Mouse (Mus musculus): ENCODE measurements around the gene Prdm1. TPM values are rescaled to one million over a fixed set of nuclear protein-coding genes. Genes with fewer than 3 reads are reported as not detected.
A peak's percentile ranks its signal among the peaks of the same experiment; 100 is the strongest.

Gene Prdm1
- polyA plus RNA-seq, 2 experiments = 0.12 to 0.13 TPM

GRCm38 (mm10) chr10:44463856-44464255 lies 64.4 kb downstream of the Prdm1 start:
- H3K9me3 ChIP-seq (ENCODE audit: control insufficient read depth, low read length) = no peaks in the 10 kb centered on the region
- H3K4me3 ChIP-seq (ENCODE audit: insufficient read depth in 1 of 2, low read depth in 2 of 2, low read length in 2 of 2) = no peak overlapping the region
- H3K9ac ChIP-seq (replicated peaks) = no peak overlapping the region
- H3K36me3 ChIP-seq (replicated peaks; ENCODE audit: control insufficient read depth, insufficient read depth, low read depth) = no peaks in the 10 kb centered on the region
- peaks cover 7% of the 10 kb centered on the region for H3K27me3 ChIP-seq (ENCODE audit: control insufficient read depth, insufficient read depth, low read length)
- DNase-seq (ENCODE audit: low read depth in 3 of 3, low spot score in 3 of 3) = no peak
- TF ChIP-seq EP300 (IDR thresholded peaks at IDR 0.05; ENCODE audit: low read depth) = no peak
- no peak for TF ChIP-seq CTCF (IDR thresholded peaks at IDR 0.05; ENCODE audit: low read depth)
- H3K4me1 ChIP-seq (replicated peaks; ENCODE audit: control insufficient read depth in 2 of 2, insufficient read depth in 2 of 2, low read length in 1 of 2) = peaks cover 6 to 19% of the 10 kb centered on the region in 2 experiments
- WGBS (ENCODE audit: insufficient replicate concordance) = 36% methylated on average over 4 of the region's 4 CpGs
- no peak overlapping the region for H3K27ac ChIP-seq
- ATAC-seq (ENCODE audit: insufficient read depth) = no peak
- H3K4me2 ChIP-seq (ENCODE audit: low read depth) = no peak overlapping the region

GRCm38 (mm10) chr10:44462351-44462750 lies 66.0 kb downstream of the Prdm1 start:
- no peak overlapping the region for H3K4me3 ChIP-seq (ENCODE audit: insufficient read depth in 1 of 2, low read depth in 2 of 2, low read length in 2 of 2)
- no peaks in the 10 kb centered on the region for H3K9me3 ChIP-seq (ENCODE audit: control insufficient read depth, low read length)
- DNase-seq (ENCODE audit: low read depth in 3 of 3, low spot score in 3 of 3) = no peak
- no peak overlapping the region for H3K27ac ChIP-seq
- no peak for ATAC-seq (ENCODE audit: insufficient read depth)
- peaks cover 6 to 19% of the 10 kb centered on the region in 2 experiments for H3K4me1 ChIP-seq (replicated peaks; ENCODE audit: control insufficient read depth in 2 of 2, insufficient read depth in 2 of 2, low read length in 1 of 2)
- no peak overlapping the region for H3K4me2 ChIP-seq (ENCODE audit: low read depth)
- TF ChIP-seq CTCF (IDR thresholded peaks at IDR 0.05; ENCODE audit: low read depth) = no peak
- no peak for TF ChIP-seq EP300 (IDR thresholded peaks at IDR 0.05; ENCODE audit: low read depth)
- no peaks in the 10 kb centered on the region for H3K36me3 ChIP-seq (replicated peaks; ENCODE audit: control insufficient read depth, insufficient read depth, low read depth)
- 73% methylated on average over 8 of the region's 8 CpGs for WGBS (ENCODE audit: insufficient replicate concordance)
- H3K9ac ChIP-seq (replicated peaks) = no peak overlapping the region
- H3K27me3 ChIP-seq (ENCODE audit: control insufficient read depth, insufficient read depth, low read length) = peaks cover 16% of the 10 kb centered on the region

- TF ChIP-seq CTCF (IDR thresholded peaks at IDR 0.05; ENCODE audit: low read depth) (no peak), EP300 (IDR thresholded peaks at IDR 0.05; ENCODE audit: low read depth) (no peak)
- ATAC-seq (ENCODE audit: insufficient read depth) (no peak), DNase-seq (ENCODE audit: low read depth in 3 of 3, low spot score in 3 of 3) (no peak)
- H3K4me1 ChIP-seq (replicated peaks; ENCODE audit: control insufficient read depth in 2 of 2, insufficient read depth in 2 of 2, low read length in 1 of 2) = peaks cover 6 to 20% of the 10 kb centered on the region in 2 experiments
- H3K9me3 ChIP-seq (ENCODE audit: control insufficient read depth, low read length) = no peaks in the 10 kb centered on the region
- peaks cover 26% of the 10 kb centered on the region for H3K27me3 ChIP-seq (ENCODE audit: control insufficient read depth, insufficient read depth, low read length)
- WGBS (ENCODE audit: insufficient replicate concordance) = 77% methylated on average over 6 of the region's 6 CpGs
- no peak overlapping the region for H3K27ac ChIP-seq
- no peak overlapping the region for H3K4me3 ChIP-seq (ENCODE audit: insufficient read depth in 1 of 2, low read depth in 2 of 2, low read length in 2 of 2)
- H3K36me3 ChIP-seq (replicated peaks; ENCODE audit: control insufficient read depth, insufficient read depth, low read depth) = no peaks in the 10 kb centered on the region
- H3K4me2 ChIP-seq (ENCODE audit: low read depth) = no peak overlapping the region
- no peak overlapping the region for H3K9ac ChIP-seq (replicated peaks)
Observed at GRCm38 (mm10) chr10:44461063-44461462, 67.2 kb downstream of the Prdm1 start.

- DNase-seq (ENCODE audit: low read depth in 3 of 3, low spot score in 3 of 3) = peak in 1 of 3 experiments; percentile 44
- peaks cover 28% of the 10 kb centered on the region for H3K27me3 ChIP-seq (ENCODE audit: control insufficient read depth, insufficient read depth, low read length)
- 12% methylated on average over 6 of the region's 6 CpGs for WGBS (ENCODE audit: insufficient replicate concordance)
- no peak for TF ChIP-seq EP300 (IDR thresholded peaks at IDR 0.05; ENCODE audit: low read depth)
- TF ChIP-seq CTCF (IDR thresholded peaks at IDR 0.05; ENCODE audit: low read depth) = peak; percentile 42; the same call in 1 of the 2 replicates
- no peak for ATAC-seq (ENCODE audit: insufficient read depth)
- no peak overlapping the region for H3K27ac ChIP-seq
- peak overlapping the region in 1 of 2 experiments; percentile 60; a peak in 1 of 4 replicates for H3K4me3 ChIP-seq (ENCODE audit: insufficient read depth in 1 of 2, low read depth in 2 of 2, low read length in 2 of 2)
- H3K4me1 ChIP-seq (replicated peaks; ENCODE audit: control insufficient read depth in 2 of 2, insufficient read depth in 2 of 2, low read length in 1 of 2) = peaks cover 3 to 20% of the 10 kb centered on the region in 2 experiments
- no peaks in the 10 kb centered on the region for H3K9me3 ChIP-seq (ENCODE audit: control insufficient read depth, low read length)
- no peak overlapping the region for H3K9ac ChIP-seq (replicated peaks)
- peak overlapping the region; percentile 88 for H3K4me2 ChIP-seq (ENCODE audit: low read depth)
- no peaks in the 10 kb centered on the region for H3K36me3 ChIP-seq (replicated peaks; ENCODE audit: control insufficient read depth, insufficient read depth, low read depth)
Observed at GRCm38 (mm10) chr10:44460095-44460810, 68.0 kb downstream of the Prdm1 start.

GRCm38 (mm10) chr10:44459321-44460000 lies 68.8 kb downstream of the Prdm1 start:
- 10% methylated on average over 11 of the region's 11 CpGs for WGBS (ENCODE audit: insufficient replicate concordance)
- ATAC-seq (ENCODE audit: insufficient read depth) (no peak), DNase-seq (ENCODE audit: low read depth in 3 of 3, low spot score in 3 of 3) (no peak)
- H3K36me3 ChIP-seq (replicated peaks; ENCODE audit: control insufficient read depth, insufficient read depth, low read depth) = no peaks in the 10 kb centered on the region
- TF ChIP-seq EP300 (IDR thresholded peaks at IDR 0.05; ENCODE audit: low read depth) (no peak), CTCF (IDR thresholded peaks at IDR 0.05; ENCODE audit: low read depth) (no peak)
- H3K9me3 ChIP-seq (ENCODE audit: control insufficient read depth, low read length) = no peaks in the 10 kb centered on the region
- H3K27ac ChIP-seq = no peak overlapping the region
- peak overlapping the region; percentile 11 to 60 for H3K4me3 ChIP-seq (ENCODE audit: insufficient read depth in 1 of 2, low read depth in 2 of 2, low read length in 2 of 2)
- H3K4me1 ChIP-seq (replicated peaks; ENCODE audit: control insufficient read depth in 2 of 2, insufficient read depth in 2 of 2, low read length in 1 of 2) = peaks cover 3 to 12% of the 10 kb centered on the region in 2 experiments
- H3K4me2 ChIP-seq (ENCODE audit: low read depth) = peak overlapping the region; percentile 88
- H3K9ac ChIP-seq (replicated peaks) = no peak overlapping the region
- peaks cover 24% of the 10 kb centered on the region for H3K27me3 ChIP-seq (ENCODE audit: control insufficient read depth, insufficient read depth, low read length)

All from liver, embryonic 14.5 days (tissue).